Mouse (Mus musculus): ENCODE results near the gene Cdkal1.

- no peak for TF ChIP-seq CTCF (conservative IDR thresholded peaks at IDR 0.05; ENCODE audit: low read length)
- no peak for TF ChIP-seq NANOG (IDR thresholded peaks at IDR 0.05; ENCODE audit: borderline replicate concordance, low read length)
- TF ChIP-seq POU5F1 (IDR thresholded peaks at IDR 0.05; ENCODE audit: borderline replicate concordance, low read length) = no peak
These were observed 47.2 kb upstream of the Cdkal1 start for GRCm38 (mm10) chr13:29902676-29903075.

Data from E14TG2a.4 (cell line).